Mouse (Mus musculus) frontal cortex, adult (tissue): ENCODE data around the gene Specc1l.

ENCODE experiments used
- ATAC-seq: cut with Nextera tagmentation; 2 replicates; pipeline ENCODE4 v1.9.2; 2017; ENCODE audit warnings: mild to moderate bottlenecking, moderate library complexity, mixed read lengths; ENCODE audit not compliant: low TSS enrichment

Gene Specc1l

DNA sequence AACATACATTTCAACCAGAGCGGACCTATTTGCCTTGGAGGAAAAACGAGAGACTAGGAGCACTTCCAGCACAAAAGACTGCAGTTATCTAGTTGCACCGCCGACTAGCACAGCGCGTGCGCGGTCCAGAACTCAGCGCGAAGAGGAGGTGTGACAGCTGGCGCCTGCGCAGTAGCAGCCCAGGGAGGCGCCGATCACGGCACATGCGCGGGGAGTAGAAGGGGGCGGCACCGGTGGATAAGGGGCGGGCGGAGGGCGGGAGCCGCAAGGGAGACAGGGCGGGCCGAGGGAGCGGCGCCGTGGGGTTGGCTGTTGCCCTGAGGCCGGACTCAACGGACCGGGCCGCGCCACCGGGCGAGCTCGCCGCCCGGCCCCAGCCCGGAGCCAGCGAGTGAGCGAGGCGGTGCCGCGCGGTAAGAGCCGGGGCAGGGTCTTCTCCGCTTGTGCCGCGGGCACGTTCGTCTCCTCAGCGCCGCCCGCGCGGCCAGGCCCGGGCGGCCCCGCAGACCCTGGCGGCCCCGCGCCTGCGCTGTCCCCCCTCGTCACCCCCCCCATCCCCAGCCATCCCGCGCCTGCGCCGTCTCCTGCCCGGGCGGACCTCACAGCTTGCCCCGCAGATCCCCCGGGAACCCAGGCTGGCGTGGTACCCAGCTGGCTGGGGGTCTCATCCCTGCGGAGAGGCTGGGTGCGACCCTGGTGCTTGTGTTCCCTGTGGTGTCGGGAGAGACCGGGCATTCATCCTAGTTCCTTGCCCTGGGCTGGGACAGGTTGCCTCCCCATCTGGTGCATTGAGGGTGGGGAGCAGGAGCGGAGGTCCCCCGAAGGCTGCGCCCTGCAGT, at the start of gene Specc1l:
Gene Specc1l (plus strand): TSS at position 267 of the 839 bp plus-strand sequence.
- ATAC-seq = peak; percentile 97

DNA sequence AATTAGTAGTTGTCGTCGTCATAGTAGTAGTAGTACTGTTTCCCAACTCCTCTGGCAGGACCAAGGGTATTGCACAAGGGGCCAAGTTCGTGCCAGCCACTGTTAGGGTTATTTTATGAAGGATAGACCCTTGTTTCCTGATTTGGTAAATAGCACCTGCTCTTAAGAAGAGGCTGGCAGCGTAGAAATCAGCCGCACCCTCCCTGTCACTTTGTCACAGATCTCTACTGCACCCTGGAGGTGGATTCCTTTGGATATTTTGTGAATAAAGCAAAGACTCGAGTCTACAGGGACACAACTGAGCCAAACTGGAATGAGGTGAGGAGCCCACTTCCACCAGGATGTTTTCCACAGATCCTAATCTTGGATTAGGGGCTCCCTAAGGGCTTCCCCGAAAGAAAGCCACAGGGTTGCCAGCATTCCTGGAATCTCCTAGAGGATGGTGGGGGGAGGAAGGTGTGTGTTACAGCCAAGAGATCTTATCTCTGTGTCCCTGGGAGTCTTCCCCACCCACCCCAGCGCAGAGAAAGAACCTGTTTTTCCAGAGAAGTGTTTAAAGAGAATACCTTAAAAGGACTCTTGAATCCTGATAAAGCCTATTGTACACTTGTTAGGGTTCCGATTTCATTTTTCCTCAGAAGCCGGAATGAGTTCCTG, 45.9 kb upstream of the Specc1l start:
- ATAC-seq = no peak

GRCm38 (mm10) chr10:75166601-75167000, 45.3 kb upstream of the Specc1l start:
- no peak for ATAC-seq

GRCm38 (mm10) chr10:75170207-75170850, 41.5 kb upstream of the Specc1l start:
- ATAC-seq = peak; percentile 76

GRCm38 (mm10) chr10:75173056-75173455, 38.8 kb upstream of the Specc1l start:
- ATAC-seq = no peak

DNA sequence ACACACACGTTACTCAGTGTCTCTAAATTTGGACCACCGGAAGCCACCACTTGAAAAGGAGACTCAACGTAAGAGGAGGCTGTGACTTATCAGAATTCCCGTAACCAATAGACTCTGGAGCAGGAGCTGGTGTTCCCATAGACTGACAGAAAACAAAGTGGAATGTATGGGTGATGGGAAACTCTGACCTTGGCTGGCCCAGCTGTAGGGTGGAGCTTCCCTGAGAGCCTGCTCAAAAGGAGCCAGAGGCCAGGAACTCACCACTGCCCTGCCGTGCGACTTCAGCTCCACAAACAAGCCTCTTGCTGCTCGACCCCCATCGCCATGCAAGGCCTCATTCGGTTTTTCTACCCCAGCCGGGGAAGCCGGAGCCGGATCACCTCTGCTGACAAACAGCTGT, 38.2 kb upstream of the Specc1l start:
- no peak for ATAC-seq

DNA sequence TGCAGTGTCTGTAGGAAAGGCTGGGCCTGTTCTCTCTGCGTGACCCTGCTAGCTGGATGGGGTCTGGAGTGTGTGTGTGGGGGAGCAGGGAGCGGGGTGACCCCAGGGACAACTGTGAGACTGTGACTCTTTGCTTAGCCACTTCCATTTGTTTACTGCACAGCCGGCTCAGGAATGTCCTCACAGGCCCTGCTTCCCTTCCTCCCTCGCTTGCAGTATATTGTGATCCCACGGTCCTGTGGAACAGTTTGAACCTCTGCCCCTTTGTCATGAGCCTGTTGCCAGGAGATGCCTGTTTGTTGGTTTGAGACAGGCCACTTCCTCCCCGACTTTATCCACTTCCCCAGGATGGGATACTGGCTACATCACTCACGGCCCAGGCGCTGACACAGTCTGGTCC, 35.4 kb upstream of the Specc1l start:
- no peak for ATAC-seq

GRCm38 (mm10) chr10:75178911-75179310, 33.0 kb upstream of the Specc1l start:
- ATAC-seq = no peak

- ATAC-seq = peak; percentile 87
Observed at GRCm38 (mm10) chr10:75182151-75182774, 29.6 kb upstream of the Specc1l start.

GRCm38 (mm10) chr10:75184826-75185225, 27.0 kb upstream of the Specc1l start:
- no peak for ATAC-seq

GRCm38 (mm10) chr10:75186551-75186950, 25.3 kb upstream of the Specc1l start:
- ATAC-seq = no peak

GRCm38 (mm10) chr10:75187366-75188056, 24.4 kb upstream of the Specc1l start:
- no peak for ATAC-seq

GRCm38 (mm10) chr10:75191647-75192046, 20.2 kb upstream of the Specc1l start:
- ATAC-seq = no peak

GRCm38 (mm10) chr10:75197817-75198216, 14.1 kb upstream of the Specc1l start:
- ATAC-seq = peak; percentile 99

- ATAC-seq = no peak
Observed at GRCm38 (mm10) chr10:75200733-75201132, 11.1 kb upstream of the Specc1l start.

- no peak for ATAC-seq
Observed at GRCm38 (mm10) chr10:75206192-75206591, 5.7 kb upstream of the Specc1l start.

GRCm38 (mm10) chr10:75210841-75211240, 1.0 kb upstream of the Specc1l start:
- ATAC-seq = no peak

DNA sequence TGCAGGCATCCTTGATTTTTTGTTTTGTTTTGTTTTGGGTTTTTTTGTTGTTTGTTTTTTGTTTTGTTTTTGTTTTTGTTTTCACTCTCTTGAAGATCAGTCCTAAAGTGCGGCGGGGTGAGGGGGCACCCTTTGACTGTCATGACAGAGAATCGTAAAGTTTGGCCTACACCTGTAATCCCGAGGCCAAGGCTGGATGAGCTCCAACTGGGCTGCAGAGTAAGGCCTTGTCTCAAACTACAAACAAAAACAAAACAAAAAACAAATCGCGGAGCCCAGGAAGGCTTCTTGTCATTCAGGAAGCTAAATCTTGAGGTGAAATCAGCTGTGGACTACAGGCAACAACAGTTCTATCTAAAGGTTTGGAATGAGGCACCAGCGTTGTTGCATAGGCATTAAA, 1.1 kb downstream of the Specc1l start:
- no peak for ATAC-seq

- no peak for ATAC-seq
Observed at GRCm38 (mm10) chr10:75220722-75221121, 8.8 kb downstream of the Specc1l start.

DNA sequence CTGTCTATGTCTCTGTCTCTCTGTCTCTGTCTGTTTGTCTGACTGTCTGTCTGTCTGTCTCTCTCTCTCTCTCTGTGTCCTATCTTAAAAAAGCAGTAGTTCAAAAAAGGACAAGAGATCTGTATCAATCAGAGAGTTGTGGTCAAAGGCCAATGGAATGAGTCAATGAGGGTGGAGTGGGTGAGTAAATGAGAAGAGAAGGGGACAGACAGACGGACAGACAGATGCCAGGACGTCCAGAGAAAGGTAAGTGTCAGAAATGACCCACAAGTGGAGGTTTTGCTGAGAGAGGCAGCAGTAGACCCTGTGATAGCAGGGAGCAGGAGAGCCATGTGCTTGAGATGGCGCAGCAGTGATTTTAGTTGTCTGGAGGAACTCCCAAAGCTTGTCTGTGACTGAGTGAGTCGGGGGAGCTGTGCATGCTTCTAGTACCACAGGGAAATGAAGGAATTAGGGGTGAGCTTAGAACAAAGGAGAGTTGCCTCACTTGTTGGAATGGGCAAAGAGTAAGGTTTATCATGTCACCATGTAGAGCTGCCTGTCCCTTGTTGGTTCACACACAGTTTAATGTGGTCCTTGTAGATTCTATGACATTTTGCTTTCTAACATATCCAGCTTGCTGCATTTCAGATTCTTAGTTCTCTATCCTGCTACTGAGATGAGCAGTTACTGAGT, 10.2 kb downstream of the Specc1l start:
- peak; percentile 28; the same call in 1 of the 2 replicates for ATAC-seq

DNA sequence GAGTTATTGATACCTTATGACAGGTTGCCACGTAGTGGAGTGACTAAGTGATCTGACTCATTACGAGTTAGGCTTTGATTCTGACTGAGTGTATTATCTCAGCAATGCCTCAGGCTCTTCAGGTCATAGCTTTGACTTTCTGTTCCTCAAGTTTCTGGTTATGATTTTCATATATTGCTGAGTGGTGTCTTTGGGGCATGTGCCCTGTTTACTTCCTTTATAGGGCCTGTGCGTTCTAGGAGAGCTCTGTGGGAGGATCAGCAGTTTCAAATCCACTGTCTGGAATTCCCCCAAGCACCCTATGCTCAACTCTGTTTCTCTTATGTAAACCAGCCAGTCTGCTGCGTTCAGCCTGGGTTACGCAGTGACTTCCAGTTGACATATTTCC, 10.7 kb downstream of the Specc1l start:
- peak; percentile 88 for ATAC-seq
